Mouse (Mus musculus): ENCODE results near the gene Lmna.

DNA sequence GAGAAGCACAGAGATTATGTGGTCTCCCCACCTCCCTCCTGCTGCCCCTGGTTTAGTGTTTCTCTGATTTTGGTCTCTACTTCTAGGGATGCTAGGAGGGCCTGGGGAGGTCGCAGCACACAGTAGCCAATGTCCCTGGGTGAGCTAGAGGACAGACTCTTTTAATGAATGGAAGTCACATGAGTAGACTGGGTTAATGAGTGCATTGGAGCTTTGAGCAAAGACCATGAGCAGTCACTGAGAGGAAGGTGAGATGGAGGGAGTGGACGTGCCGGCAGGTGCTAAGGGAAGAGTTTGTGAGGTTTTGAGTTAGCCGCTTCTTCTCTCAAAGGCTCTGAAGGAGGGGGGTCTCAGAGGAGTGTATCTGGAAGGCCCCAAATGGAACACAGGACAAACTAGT is 25.8 kb upstream of the Lmna start:
- no peak for TF ChIP-seq EP300 (IDR thresholded peaks at IDR 0.05; ENCODE audit: insufficient read depth, low read depth, low read length)
- no peak for TF ChIP-seq CTCF (IDR thresholded peaks at IDR 0.05; ENCODE audit: low read depth, low read length)
